Mouse (Mus musculus) neural tube, embryonic 13.5 days (tissue): ENCODE data around the gene Pigz. TPM values are rescaled to one million over a fixed set of nuclear protein-coding genes. Genes with fewer than 3 reads are reported as not detected.

ENCODE experiments used
- ATAC-seq: fragments of 200-750 bp; cut with Nextera tagmentation; 2 replicates; pipeline ENCODE4 v1.8.0; 2017; ENCODE audit warnings: low read depth, mild to moderate bottlenecking, moderate TSS enrichment, moderate library complexity
- H3K27ac ChIP-seq: fragments of 300-500 bp; sonication (generic); replicated peaks from 2 replicates; pipeline ENCODE4 v1.5.1; 2015; ENCODE audit warnings: moderate library complexity, mild to moderate bottlenecking, inconsistent platforms
- H3K27me3 ChIP-seq: fragments of 300-500 bp; sonication (generic); 2 replicates; pipeline ENCODE4 v1.6.1; 2015; ENCODE audit warnings: mild to moderate bottlenecking, inconsistent platforms
- H3K36me3 ChIP-seq: fragments of 300-500 bp; sonication (generic); 2 replicates; pipeline ENCODE4 v1.6.1; 2015; ENCODE audit warnings: mild to moderate bottlenecking, inconsistent platforms
- H3K4me1 ChIP-seq: fragments of 300-500 bp; sonication (generic); replicated peaks from 2 replicates; pipeline ENCODE4 v1.6.1; 2015; ENCODE audit warnings: inconsistent platforms
- H3K4me2 ChIP-seq: fragments of 300-500 bp; sonication (generic); 2 replicates; pipeline ENCODE4 v1.6.1; 2015; ENCODE audit warnings: inconsistent platforms, mild to moderate bottlenecking, moderate library complexity
- H3K4me3 ChIP-seq: fragments of 300-500 bp; sonication (generic); 2 replicates; pipeline ENCODE4 v1.5.1; 2015; ENCODE audit warnings: mild to moderate bottlenecking, inconsistent platforms
- H3K9ac ChIP-seq: fragments of 300-500 bp; sonication (generic); 2 replicates; pipeline ENCODE4 v1.6.1; 2015; ENCODE audit warnings: moderate library complexity, mild to moderate bottlenecking, inconsistent platforms
- H3K9me3 ChIP-seq: fragments of 300-500 bp; sonication (generic); 2 replicates; pipeline ENCODE4 v1.6.1; 2016; ENCODE audit warnings: inconsistent platforms
- WGBS: fragments of 180-500 bp; shearing (Covaris S2); methylation state at CpG from one replicate; pipeline ENCODE4 v1.1.7; 2015; 5-methylcytosine and 5-hydroxymethylcytosine counted together
- polyA plus RNA-seq: library from polyadenylated mRNA; unstranded; fragments of >200 nt; fragmentation: Nextera tagmentation; extraction: Ambion mirVana; gene quantifications from 2 replicates; pipeline ENCODE4 v1.2.1, GENCODE M21; 2015

Gene Pigz
- 2.0 and 4.3 TPM in 2 replicates for polyA plus RNA-seq

GRCm38 (mm10) chr16:31933751-31934549, at the start of gene Pigz:
TSS of gene Pigz (plus strand) at chr16:31933851.
- 3% methylated on average over 42 of the region's 42 CpGs for WGBS
- Histone ChIP-seq H3K27ac (peak within 1 kb of the TSS; percentile 97), H3K9ac (peak within 1 kb of the TSS; percentile 78), H3K4me3 (peak within 1 kb of the TSS; percentile 47), H3K4me2 (peak within 1 kb of the TSS; percentile 74), H3K9me3 (no peaks in the 10 kb centered on the region), H3K36me3 (no peaks in the 10 kb centered on the region), H3K27me3 (peaks cover 21% of the 10 kb centered on the region), H3K4me1 (peaks cover 41% of the 10 kb centered on the region)
- ATAC-seq, result peak; percentile 22

GRCm38 (mm10) chr16:31883902-31884301, 49.7 kb upstream of the Pigz start:
- H3K4me3 ChIP-seq, result no peak overlapping the region
- no peaks in the 10 kb centered on the region for H3K36me3 ChIP-seq
- no peak for ATAC-seq
- no peak overlapping the region for H3K9ac ChIP-seq
- H3K9me3 ChIP-seq, result no peaks in the 10 kb centered on the region
- H3K27ac ChIP-seq, result no peak overlapping the region
- WGBS, result 15% methylated on average over 6 of the region's 6 CpGs
- H3K4me2 ChIP-seq, result 0 out of 2 replicates have a peak overlapping the region, but pooled peaks have one; percentile 22
- no peaks in the 10 kb centered on the region; the same call in 1 of the 2 replicates for H3K27me3 ChIP-seq
- peaks cover 24% of the 10 kb centered on the region for H3K4me1 ChIP-seq

- Histone ChIP-seq H3K4me3 (no peak overlapping the region), H3K4me1 (no peaks in the 10 kb centered on the region), H3K4me2 (no peak overlapping the region), H3K9me3 (no peaks in the 10 kb centered on the region), H3K27ac (no peak overlapping the region), H3K9ac (no peak overlapping the region), H3K36me3 (no peaks in the 10 kb centered on the region), H3K27me3 (no peaks in the 10 kb centered on the region)
- WGBS, result 52% methylated on average over 7 of the region's 7 CpGs
- no peak for ATAC-seq
Measured at GRCm38 (mm10) chr16:31890907-31891306, 42.7 kb upstream of the Pigz start.

GRCm38 (mm10) chr16:31893396-31894141, 40.1 kb upstream of the Pigz start:
- Histone ChIP-seq H3K4me1 (peaks cover 20% of the 10 kb centered on the region), H3K4me2 (no peak overlapping the region), H3K27ac (no peak overlapping the region), H3K27me3 (no peaks in the 10 kb centered on the region), H3K9ac (no peak overlapping the region), H3K4me3 (no peak overlapping the region), H3K9me3 (no peaks in the 10 kb centered on the region), H3K36me3 (no peaks in the 10 kb centered on the region)
- no peak for ATAC-seq
- 57% methylated on average over 5 of the region's 5 CpGs for WGBS

- 13% methylated on average over 28 of the region's 29 CpGs for WGBS
- peak overlapping the region; percentile 61 for H3K27ac ChIP-seq
- no peaks in the 10 kb centered on the region for H3K36me3 ChIP-seq
- H3K4me3 ChIP-seq, result peak overlapping the region; percentile 31
- peak overlapping the region; percentile 60 for H3K9ac ChIP-seq
- ATAC-seq, result peak; percentile 62
- no peaks in the 10 kb centered on the region for H3K9me3 ChIP-seq
- peak overlapping the region; percentile 55 for H3K4me2 ChIP-seq
- H3K27me3 ChIP-seq, result no peaks in the 10 kb centered on the region
- peaks cover 27% of the 10 kb centered on the region for H3K4me1 ChIP-seq
Measured at GRCm38 (mm10) chr16:31896971-31897774, 36.5 kb upstream of the Pigz start.

- peaks cover 27% of the 10 kb centered on the region for H3K4me1 ChIP-seq
- no peaks in the 10 kb centered on the region for H3K36me3 ChIP-seq
- H3K27me3 ChIP-seq, result no peaks in the 10 kb centered on the region
- peak; percentile 82 for ATAC-seq
- H3K4me2 ChIP-seq, result no peak overlapping the region
- no peak overlapping the region for H3K4me3 ChIP-seq
- H3K9me3 ChIP-seq, result no peaks in the 10 kb centered on the region
- no peak overlapping the region for H3K9ac ChIP-seq
- peak overlapping the region; percentile 29; the same call in 1 of the 2 replicates for H3K27ac ChIP-seq
- WGBS, result 77% methylated on average over 18 of the region's 18 CpGs
Measured at GRCm38 (mm10) chr16:31898546-31899326, 34.9 kb upstream of the Pigz start.

GRCm38 (mm10) chr16:31901886-31902285, 31.8 kb upstream of the Pigz start:
- Histone ChIP-seq H3K36me3 (no peaks in the 10 kb centered on the region), H3K9me3 (no peaks in the 10 kb centered on the region), H3K4me1 (peaks cover 37% of the 10 kb centered on the region), H3K27ac (no peak overlapping the region), H3K9ac (no peak overlapping the region), H3K4me3 (no peak overlapping the region), H3K4me2 (no peak overlapping the region), H3K27me3 (no peaks in the 10 kb centered on the region)
- 93% methylated on average over 1 of the region's 1 CpGs for WGBS
- ATAC-seq, result no peak

GRCm38 (mm10) chr16:31903239-31903638, 30.4 kb upstream of the Pigz start:
- Histone ChIP-seq H3K27me3 (no peaks in the 10 kb centered on the region), H3K27ac (no peak overlapping the region)

GRCm38 (mm10) chr16:31905331-31905730, 28.3 kb upstream of the Pigz start:
- WGBS, result 80% methylated on average over 4 of the region's 4 CpGs
- Histone ChIP-seq H3K27ac (no peak overlapping the region), H3K27me3 (no peaks in the 10 kb centered on the region), H3K9me3 (no peaks in the 10 kb centered on the region), H3K36me3 (no peaks in the 10 kb centered on the region), H3K4me2 (no peak overlapping the region), H3K9ac (no peak overlapping the region), H3K4me1 (peaks cover 14% of the 10 kb centered on the region), H3K4me3 (no peak overlapping the region)
- no peak for ATAC-seq

More at GRCm38 (mm10) chr16:31903239-31903638, 30.4 kb upstream of the Pigz start:
- WGBS, result 88% methylated on average over 8 of the region's 8 CpGs
- Histone ChIP-seq H3K36me3 (no peaks in the 10 kb centered on the region), H3K4me1 (peaks cover 25% of the 10 kb centered on the region), H3K9ac (no peak overlapping the region), H3K4me2 (no peak overlapping the region), H3K4me3 (no peak overlapping the region), H3K9me3 (no peaks in the 10 kb centered on the region)
- ATAC-seq, result no peak

GRCm38 (mm10) chr16:31905891-31906825, 27.5 kb upstream of the Pigz start:
- H3K9ac ChIP-seq, result peak overlapping the region; percentile 31; the same call in 1 of the 2 replicates
- peak overlapping the region; percentile 45 for H3K4me2 ChIP-seq
- ATAC-seq, result peak; percentile 68; the same call in 1 of the 2 replicates
- H3K9me3 ChIP-seq, result no peaks in the 10 kb centered on the region
- no peaks in the 10 kb centered on the region for H3K27me3 ChIP-seq
- no peak overlapping the region for H3K4me3 ChIP-seq
- WGBS, result 40% methylated on average over 20 of the region's 20 CpGs
- no peaks in the 10 kb centered on the region for H3K36me3 ChIP-seq
- peaks cover 14% of the 10 kb centered on the region for H3K4me1 ChIP-seq
- H3K27ac ChIP-seq, result 0 out of 2 replicates have a peak overlapping the region, but pooled peaks have one; percentile 1
